Mouse (Mus musculus) cerebellum, adult 9-11 months (tissue): ENCODE results near the gene Mettl21c.
"Not testable (repeated sequence)": the region's sequence is repeated elsewhere in the genome, so short reads cannot be mapped to it uniquely, and the experiment has no call there.

ENCODE experiments used
- DNase-seq: peaks from one replicate; pipeline ENCODE4 v3.0.0; 2022

Gene Mettl21c

DNA sequence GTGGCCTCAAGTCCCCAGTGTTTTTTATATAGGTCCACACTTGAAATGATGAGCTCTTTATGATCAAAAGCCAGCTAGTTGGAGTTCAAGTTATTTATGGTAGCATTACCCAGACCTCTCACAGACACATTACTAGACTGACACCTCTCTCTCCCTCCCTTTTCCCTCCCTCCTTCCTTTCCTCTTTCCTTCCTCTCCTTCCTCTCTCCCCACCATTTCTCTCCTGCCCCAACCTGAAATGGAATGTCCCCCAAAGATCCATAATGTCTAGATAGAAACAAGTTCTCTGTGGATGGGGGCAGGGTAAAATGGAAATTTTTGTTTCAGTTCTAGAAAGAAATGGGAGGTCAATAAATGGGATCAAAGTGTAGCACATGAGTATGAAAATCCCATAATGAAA lies at the start of gene Mettl21c:
TSS of gene Mettl21c (minus strand) at position 101 of the 400 bp plus-strand sequence.
- DNase-seq = no peak

DNA sequence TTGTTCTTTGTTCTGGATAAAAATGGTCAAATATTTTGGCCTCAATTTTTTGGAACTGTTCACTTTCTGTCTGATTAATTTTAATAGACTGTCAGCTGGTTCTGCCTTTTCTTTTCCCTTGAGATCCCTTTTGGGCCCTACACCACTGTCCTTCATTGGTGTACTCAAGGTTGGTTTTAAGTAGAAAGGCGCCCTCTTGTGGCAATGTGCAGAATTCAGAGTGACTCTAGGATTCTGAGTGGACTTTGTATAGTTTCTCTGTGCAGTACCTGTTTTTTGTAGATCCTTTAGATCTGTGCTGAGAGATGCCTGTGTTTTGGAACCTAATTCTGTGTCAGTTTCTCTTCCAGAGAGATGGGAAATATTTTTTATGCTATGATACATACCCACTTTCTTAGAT lies 44.8 kb upstream of the Mettl21c start:
- peak; percentile 4 for DNase-seq

DNA sequence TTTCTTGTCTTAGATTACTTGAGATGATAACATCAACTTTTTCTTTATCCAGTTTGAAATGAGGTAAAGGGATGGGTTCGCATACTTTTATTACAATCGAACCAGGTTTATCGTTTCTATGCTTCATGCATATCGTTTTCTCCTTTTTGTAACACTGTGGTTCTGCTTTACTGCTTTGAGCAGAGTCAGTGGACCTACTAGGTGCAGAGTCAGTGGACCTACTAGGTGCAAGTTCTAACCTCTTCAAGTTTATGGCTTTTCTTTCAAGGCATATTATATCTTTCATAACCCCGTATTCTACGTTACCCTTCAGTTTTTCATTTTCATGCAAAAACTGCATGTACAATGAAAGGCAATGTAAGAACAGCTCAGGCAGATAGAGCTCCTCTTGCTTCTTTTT lies 43.6 kb upstream of the Mettl21c start:
- DNase-seq = no peak

DNA sequence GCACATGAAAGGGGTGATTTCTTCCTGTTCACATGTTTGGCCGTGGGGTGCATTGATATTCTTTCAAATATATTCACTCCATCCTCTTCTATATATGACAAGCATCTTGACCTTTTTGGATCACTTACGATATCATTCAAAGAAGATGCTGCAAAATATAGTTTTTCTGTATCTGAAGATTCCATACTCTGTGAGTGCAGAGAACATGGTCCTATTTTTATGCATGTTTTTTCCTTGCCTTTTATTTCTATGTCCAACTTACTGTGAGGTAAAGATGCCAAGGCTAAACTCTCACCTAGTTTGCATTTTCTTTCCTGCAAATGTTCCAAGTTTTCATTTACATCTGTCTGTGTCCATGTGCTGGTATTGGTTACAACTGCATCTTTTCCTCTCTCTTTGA lies 42.0 kb upstream of the Mettl21c start, which contains the start of gene Gm8251:
TSS of gene Gm8251 (minus strand) at position 101 of the 400 bp plus-strand sequence.
- no peak for DNase-seq

DNA sequence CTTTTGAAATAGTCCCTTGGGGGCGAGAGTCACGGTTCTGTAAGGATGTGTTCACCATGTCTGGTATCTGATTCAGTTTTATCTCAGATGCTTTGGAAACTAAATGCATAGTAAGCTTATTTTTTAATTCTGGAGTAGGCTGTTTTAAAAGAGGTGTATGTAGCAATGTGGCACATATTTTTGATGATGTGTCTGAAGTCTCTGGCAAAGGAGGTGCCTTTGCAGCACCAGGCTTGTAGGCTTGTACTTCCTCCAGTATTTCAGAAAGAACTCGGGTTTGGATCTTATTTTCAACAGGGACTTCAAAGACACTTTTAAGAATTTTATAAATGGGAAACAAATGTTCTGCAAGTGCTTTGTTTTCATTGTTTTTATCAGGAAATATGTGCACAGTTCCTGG lies 38.0 kb upstream of the Mettl21c start:
- no peak for DNase-seq

DNA sequence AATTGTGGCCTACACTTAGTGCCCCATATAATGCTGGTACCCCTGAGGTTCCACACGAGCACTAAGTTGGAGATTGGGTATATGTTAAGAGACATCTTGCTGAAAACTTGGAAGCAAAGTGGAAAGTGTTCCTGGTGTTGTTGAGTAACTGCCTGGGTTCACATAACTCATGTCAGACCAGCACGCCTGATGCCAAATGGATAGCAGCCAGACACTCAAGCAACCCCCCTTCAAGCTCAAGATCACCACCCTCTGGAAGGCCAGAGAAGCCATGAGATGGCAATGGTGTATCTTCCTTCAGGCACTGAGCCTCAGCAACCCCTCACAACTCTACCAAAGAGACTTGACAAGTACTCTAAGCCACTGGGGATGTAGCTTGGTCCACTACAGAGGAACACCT lies 26.7 kb upstream of the Mettl21c start:
- DNase-seq = no peak

DNA sequence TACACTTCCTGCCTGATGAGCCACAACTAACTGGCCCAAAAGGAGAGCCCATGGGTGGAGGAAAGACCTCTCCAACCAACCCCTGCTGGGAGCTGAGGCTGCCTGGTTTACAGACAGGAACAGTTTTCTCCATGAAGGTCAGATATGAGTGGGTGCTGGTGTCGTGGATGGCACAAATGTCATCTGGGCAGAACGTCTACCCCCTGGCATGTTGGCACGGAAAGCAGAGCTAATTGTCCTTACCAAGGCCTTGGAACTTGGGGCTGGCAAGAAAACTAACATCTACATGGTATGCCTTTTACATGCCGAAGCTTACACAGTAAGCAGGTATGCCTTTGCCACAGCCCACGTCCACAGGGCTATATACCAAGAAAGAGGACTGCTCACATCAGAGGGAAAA lies 25.9 kb upstream of the Mettl21c start:
- DNase-seq = not testable (repeated sequence)

DNA sequence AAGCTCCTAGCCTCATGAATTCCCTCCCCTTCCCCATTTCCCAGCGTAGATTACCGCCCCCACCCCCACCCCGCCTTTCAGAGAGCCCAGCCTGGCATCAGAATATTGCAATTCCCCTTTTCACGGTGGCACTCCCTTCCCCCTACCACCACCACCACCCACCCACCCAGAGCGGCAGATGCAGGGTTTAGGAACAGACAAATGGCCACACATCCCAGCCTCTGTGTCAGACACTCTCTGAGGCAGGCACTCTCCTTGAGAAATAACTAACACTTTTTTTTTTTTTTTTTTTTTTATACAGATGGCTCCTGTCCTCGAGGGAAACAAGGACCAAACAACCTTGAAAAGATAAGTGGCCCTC lies 22.7 kb upstream of the Mettl21c start:
- no peak for DNase-seq

DNA sequence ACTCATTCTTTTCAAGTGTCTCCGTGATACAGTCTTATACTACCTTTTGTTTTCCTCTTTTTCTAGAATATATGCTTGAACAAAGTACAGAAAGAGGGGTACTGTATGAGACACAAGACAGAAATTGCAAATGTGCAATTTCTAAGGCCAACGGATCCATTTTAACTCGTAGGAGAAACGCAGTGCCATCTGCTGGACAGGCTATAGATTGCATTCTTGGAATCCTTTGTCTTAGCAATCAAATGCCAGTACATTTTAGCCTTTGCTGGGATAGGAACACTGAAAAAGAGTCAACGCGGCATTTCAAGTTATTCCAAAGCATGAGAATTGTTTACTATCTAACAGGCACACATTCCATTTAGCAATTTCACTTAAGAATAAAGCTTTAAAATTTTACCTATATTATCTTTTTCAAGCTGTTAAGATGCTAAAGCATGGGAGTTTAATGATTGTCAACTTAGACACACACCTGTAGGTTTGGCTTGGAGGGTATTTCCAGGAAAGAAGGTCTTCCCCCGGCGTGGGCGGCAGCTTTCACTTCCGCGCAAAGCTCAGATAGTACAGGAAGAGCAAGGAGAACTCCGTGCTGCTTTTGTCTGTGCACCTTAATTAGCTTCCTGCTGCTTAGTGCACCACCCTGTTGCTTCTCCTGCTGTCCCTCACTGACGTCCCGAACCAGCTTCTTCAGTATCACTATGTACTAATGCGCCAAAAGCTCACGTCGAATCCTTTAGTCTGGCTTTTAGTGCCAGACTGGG lies 22.1 kb upstream of the Mettl21c start:
- DNase-seq = peak; percentile 20

DNA sequence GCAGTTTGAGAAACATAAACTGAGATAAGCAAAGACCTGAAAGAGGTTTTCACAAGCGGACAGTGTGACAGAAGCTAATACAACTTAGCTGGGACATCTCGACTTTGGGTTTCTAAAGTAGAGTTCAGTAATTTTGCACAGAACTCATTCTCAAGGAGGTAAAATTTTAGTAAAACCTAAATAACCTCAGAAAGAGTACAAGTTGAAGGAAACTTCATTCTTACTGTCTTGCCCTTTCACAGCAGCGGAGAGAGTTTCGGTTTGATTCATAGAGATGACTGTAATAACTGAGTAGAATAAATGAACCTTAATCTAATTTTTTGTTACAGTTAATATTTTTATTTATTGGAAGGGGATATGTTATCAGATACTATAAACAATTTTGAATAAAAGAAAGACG lies 13.1 kb upstream of the Mettl21c start:
- DNase-seq = no peak

DNA sequence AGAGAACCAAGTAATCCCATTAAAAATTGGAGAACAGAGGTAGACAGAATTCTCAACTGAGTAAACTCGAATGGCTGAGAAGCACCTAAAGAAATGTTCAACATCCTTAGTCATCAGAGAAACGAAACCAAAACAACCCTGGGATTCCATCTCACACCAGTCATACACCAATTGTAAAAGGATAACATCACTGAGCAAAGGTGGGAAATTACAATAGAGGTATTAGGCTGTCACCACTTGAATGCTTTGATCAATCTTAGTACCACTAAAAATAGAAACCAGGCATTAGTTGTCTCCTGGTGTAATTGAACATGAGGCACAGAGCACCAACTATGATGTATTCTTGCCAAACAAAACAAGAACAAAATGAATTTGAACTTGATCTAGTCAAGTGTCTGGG lies 12.4 kb upstream of the Mettl21c start:
- DNase-seq = no peak

DNA sequence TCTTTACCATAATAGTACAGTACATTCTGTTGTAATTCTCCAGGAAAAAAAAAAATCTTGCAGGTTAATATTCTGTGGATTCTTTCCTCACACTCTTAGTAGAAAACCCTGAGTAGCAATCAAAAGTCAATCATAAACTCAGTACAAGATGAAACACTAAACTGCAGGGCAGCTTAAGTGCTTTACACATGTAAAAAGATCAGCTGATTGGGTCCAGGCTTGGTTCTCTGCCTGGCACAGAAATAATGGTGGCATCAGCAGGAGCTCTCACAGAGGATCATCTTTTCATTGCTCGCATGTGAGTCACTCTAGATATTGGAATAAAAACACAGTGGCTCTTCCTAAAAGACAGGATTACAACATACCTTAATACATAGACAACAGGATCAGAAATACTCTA lies 7.8 kb upstream of the Mettl21c start:
- no peak for DNase-seq

DNA sequence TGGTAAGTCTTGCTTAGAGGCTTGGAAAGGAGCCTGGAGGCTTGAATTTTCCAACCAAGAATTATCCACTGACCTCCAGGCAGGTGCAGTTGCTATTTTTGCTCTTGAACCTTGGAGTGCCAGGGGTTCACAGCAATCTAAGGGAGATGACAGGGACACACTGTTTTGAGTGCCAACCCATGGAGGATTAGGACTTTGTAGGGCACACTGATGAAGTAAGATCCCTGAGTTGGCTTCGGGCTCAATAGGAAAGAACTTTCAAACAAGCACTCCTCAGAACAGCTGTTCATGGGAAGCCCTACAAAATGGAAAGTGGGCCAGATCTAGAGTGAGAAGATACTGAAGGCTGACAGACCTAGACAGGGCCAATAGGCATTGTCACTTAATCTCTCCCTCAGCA lies 2.8 kb upstream of the Mettl21c start:
- DNase-seq = no peak

DNA sequence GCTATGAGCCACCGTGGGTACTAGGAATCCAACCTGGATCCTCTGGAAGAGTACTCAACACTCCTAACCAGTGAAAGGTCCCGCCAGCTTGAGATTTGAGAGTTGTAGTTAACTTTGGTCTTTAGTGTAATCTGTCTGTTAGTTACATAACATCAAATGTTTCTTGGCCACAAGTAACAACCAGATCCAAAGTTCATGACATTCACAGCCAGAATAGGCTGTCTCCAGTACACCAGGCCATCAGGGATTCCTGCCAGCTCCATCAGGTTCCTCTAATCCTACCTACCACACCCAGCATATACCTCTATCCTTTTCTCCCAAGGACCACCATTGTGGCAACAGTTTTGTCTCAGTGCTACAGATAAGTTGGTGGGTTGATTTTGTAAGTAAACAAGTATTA lies 4.3 kb downstream of the Mettl21c start:
- DNase-seq = no peak

DNA sequence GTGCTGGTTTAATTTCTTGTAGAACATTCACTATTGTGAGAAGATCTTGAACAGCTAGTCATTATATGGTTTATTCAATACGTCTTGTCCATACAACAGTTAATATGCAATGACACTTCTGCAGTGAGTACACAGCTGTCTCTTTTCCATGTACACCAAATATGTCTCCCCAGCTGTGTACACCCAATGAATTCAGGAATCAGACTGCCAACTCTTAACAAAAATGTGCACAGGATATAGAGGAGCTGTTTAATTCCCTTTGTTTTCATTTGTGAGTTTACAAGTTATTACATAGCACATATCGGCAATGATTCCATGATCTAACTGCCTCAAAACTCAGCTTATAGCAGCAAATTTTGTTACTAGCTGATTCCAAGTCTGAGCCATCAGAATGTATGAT lies 15.3 kb downstream of the Mettl21c start:
- no peak for DNase-seq

DNA sequence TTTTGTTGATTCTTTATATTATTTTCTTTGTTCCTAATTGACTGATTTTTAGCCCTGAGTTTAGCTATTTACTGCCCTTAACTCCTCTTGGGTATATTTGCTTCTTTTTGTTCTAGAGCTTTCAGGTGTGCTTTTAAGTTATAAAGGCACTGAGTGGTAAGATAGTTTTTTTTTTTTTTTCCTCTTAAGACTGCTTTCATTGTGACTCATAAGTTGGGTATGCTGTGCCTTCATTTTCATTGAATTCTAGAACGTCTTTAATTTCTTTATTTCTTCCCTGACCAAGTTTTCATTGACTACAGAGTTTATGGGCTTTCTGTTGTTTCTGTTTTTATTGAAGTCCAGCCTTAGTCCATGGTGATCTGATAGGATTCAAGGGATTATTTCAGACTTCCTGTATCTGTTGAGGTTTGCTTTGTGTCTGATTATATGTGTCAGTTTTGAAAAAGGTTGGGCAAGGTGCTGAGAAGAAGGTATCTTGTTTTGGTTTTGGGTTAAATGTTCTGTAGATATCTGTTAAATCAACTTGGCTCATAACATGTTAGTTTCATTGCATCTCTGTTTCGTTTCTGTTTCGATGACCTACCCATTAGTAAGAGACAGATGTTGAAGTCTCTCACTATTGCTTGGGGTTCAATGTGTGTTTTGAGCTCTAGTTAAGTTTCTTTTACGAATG lies 22.8 kb downstream of the Mettl21c start:
- DNase-seq = no peak

DNA sequence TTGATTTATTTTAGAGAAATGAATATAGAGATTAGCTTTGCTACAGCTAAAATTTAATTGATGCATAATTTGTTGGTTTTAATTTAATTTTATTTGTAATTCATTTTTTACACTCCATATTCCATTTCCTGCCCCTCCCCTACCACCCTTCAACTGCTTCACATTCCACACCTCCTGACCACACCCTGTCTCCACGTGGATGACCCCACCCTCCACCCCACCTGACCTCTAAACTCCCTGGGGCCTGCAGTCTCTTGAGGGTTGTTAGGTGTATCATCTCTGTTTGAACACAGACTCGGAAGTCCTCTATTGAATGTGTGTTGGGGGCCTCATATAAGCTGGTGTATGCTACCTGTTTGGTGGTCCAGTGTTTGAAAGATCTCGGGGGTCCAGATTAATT lies 48.7 kb downstream of the Mettl21c start:
- no peak for DNase-seq

DNA sequence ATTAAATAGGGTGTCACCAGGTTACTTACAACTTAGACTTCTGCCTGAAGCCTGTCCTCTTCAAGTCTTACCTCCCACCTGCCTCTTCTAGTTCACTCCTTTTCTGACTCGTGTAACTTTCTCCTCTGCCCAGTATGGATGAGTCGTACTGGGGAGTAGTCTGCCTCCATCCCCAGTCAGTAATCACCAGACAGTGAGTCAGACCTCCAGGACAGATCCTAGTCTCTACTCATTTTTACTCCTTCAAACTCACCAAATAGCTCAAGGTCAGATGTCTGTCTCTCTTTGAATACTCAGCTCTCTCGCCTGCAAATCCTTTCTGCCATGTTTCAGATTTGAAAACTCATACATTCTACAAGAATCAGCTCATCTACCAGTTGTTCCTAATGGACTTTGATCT lies 50.5 kb downstream of the Mettl21c start:
- DNase-seq = no peak

DNA sequence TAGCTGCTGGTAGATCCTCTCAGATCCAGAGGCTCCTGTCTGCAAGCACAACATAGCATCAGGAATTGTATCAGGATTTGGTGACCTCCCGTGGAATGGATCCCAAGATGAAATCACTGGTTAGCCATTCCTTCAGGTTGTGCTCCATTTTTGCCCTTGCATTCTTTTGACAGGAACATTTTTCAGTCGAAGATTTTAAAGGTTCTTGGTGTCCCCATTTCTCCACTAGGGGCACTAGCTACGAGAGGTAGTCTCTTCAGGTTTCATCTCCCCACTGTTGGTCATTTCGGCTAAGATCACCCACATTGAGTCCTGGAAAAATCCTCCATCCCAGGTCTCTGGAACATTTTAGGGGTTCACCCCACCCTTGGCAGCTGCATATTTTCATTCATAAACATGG lies 53.1 kb downstream of the Mettl21c start:
- DNase-seq = no peak

DNA sequence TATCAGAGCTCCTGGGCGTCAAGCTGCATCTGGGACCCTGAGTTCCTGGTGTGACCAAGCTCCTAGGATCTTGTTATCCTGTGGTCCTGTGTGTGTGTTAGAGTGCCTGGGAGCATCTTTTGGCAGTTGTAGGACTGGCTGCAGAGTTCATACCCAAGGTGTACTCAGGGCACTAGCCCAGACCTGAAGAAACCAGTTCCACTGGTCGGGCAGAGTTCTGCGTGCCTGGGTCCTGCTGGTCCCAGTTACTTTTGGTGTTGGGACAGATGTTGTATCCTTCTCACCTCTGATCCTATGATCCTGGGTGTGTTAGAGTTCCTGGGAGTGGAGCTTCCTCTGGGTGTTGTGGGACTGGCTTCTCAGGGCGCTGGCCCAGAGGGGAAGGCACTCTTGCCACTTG lies 55.5 kb downstream of the Mettl21c start:
- DNase-seq = no peak
